Mouse (Mus musculus): ENCODE data around the gene Grhl3. TPM values are rescaled to one million over a fixed set of nuclear protein-coding genes. Genes with fewer than 3 reads are reported as not detected.

Gene Grhl3
- polyA plus RNA-seq, 1 experiment from 2014 or later = 3.7 TPM

GRCm38 (mm10) chr4:135545080-135545511, 28.3 kb downstream of the Grhl3 start:
- Histone ChIP-seq H3K4me2 (replicated peaks) (peak overlapping the region; percentile 36), H3K4me1 (peaks cover 44% of the 10 kb centered on the region), H3K36me3 (no peaks in the 10 kb centered on the region), H3K27ac (no peak overlapping the region), H3K9me3 (replicated peaks) (no peaks in the 10 kb centered on the region), H3K4me3 (no peak overlapping the region), H3K27me3 (no peaks in the 10 kb centered on the region; the same call in none of the 2 replicates), H3K9ac (no peak overlapping the region)
- 15% methylated on average over 8 of the region's 8 CpGs for WGBS
- no peak for ATAC-seq (ENCODE audit: low FRiP score)

- WGBS = 69% methylated on average over 2 of the region's 2 CpGs
- no peak for ATAC-seq (ENCODE audit: low FRiP score)
- H3K36me3 ChIP-seq = no peaks in the 10 kb centered on the region
- H3K9ac ChIP-seq = no peak overlapping the region
- H3K4me1 ChIP-seq = peaks cover 39% of the 10 kb centered on the region
- H3K27me3 ChIP-seq = no peaks in the 10 kb centered on the region; the same call in none of the 2 replicates
- no peaks in the 10 kb centered on the region for H3K9me3 ChIP-seq (replicated peaks)
- H3K27ac ChIP-seq = no peak overlapping the region
- no peak overlapping the region for H3K4me3 ChIP-seq
- H3K4me2 ChIP-seq (replicated peaks) = no peak overlapping the region
Observed at GRCm38 (mm10) chr4:135544284-135544683, 29.1 kb downstream of the Grhl3 start.

- no peak overlapping the region for H3K9ac ChIP-seq
- 62% methylated on average over 9 of the region's 9 CpGs for WGBS
- H3K4me3 ChIP-seq = no peak overlapping the region
- ATAC-seq (ENCODE audit: low FRiP score) = no peak
- no peak overlapping the region for H3K4me2 ChIP-seq (replicated peaks)
- no peaks in the 10 kb centered on the region for H3K9me3 ChIP-seq (replicated peaks)
- peaks cover 3% of the 10 kb centered on the region; the same call in 1 of the 2 replicates for H3K27me3 ChIP-seq
- no peaks in the 10 kb centered on the region for H3K36me3 ChIP-seq
- peaks cover 11% of the 10 kb centered on the region for H3K4me1 ChIP-seq
- no peak overlapping the region for H3K27ac ChIP-seq
Observed at GRCm38 (mm10) chr4:135540057-135540456, 33.4 kb downstream of the Grhl3 start.

GRCm38 (mm10) chr4:135539056-135539455, 34.4 kb downstream of the Grhl3 start:
- Histone ChIP-seq H3K4me2 (replicated peaks) (no peak overlapping the region), H3K4me1 (0 out of 2 replicates have a peak, but pooled peaks cover 2% of the 10 kb centered on the region), H3K27ac (no peak overlapping the region), H3K9me3 (replicated peaks) (no peaks in the 10 kb centered on the region), H3K36me3 (no peaks in the 10 kb centered on the region), H3K9ac (no peak overlapping the region), H3K27me3 (peaks cover 3% of the 10 kb centered on the region; the same call in 1 of the 2 replicates), H3K4me3 (no peak overlapping the region)
- WGBS = 83% methylated on average over 12 of the region's 12 CpGs
- ATAC-seq (ENCODE audit: low FRiP score) = no peak

- no peak overlapping the region for H3K27ac ChIP-seq
- H3K4me3 ChIP-seq = no peak overlapping the region
- peaks cover 3% of the 10 kb centered on the region; the same call in 1 of the 2 replicates for H3K27me3 ChIP-seq
- 100% methylated on average over 3 of the region's 3 CpGs for WGBS
- no peaks in the 10 kb centered on the region for H3K9me3 ChIP-seq (replicated peaks)
- H3K4me2 ChIP-seq (replicated peaks) = no peak overlapping the region
- no peaks in the 10 kb centered on the region for H3K36me3 ChIP-seq
- peaks cover 5% of the 10 kb centered on the region; the same call in 1 of the 2 replicates for H3K4me1 ChIP-seq
- no peak overlapping the region for H3K9ac ChIP-seq
- ATAC-seq (ENCODE audit: low FRiP score) = no peak
Observed at GRCm38 (mm10) chr4:135535021-135535420, 38.4 kb downstream of the Grhl3 start.

- Histone ChIP-seq H3K4me1 (peaks cover 5% of the 10 kb centered on the region; the same call in 1 of the 2 replicates), H3K9me3 (replicated peaks) (no peaks in the 10 kb centered on the region)
- WGBS = 70% methylated on average over 6 of the region's 6 CpGs
Observed at GRCm38 (mm10) chr4:135533001-135533400, 40.4 kb downstream of the Grhl3 start.

GRCm38 (mm10) chr4:135531771-135532613, 41.4 kb downstream of the Grhl3 start:
- WGBS = 51% methylated on average over 9 of the region's 9 CpGs
- Histone ChIP-seq H3K9me3 (replicated peaks) (no peaks in the 10 kb centered on the region), H3K4me1 (peaks cover 8% of the 10 kb centered on the region), H3K4me3 (no peak overlapping the region), H3K4me2 (replicated peaks) (no peak overlapping the region), H3K36me3 (no peaks in the 10 kb centered on the region), H3K9ac (no peak overlapping the region; the same call in 1 of the 2 replicates), H3K27me3 (peaks cover 7% of the 10 kb centered on the region; the same call in 1 of the 2 replicates), H3K27ac (no peak overlapping the region)
- no peak for ATAC-seq (ENCODE audit: low FRiP score)

More at GRCm38 (mm10) chr4:135533001-135533400, 40.4 kb downstream of the Grhl3 start:
- no peak overlapping the region for H3K27ac ChIP-seq
- H3K4me3 ChIP-seq = no peak overlapping the region
- no peak for ATAC-seq (ENCODE audit: low FRiP score)
- H3K36me3 ChIP-seq = no peaks in the 10 kb centered on the region
- peaks cover 4% of the 10 kb centered on the region; the same call in 1 of the 2 replicates for H3K27me3 ChIP-seq
- H3K9ac ChIP-seq = no peak overlapping the region
- H3K4me2 ChIP-seq (replicated peaks) = no peak overlapping the region

GRCm38 (mm10) chr4:135531236-135531635, 42.2 kb downstream of the Grhl3 start:
- WGBS = 86% methylated on average over 9 of the region's 9 CpGs
- no peak for ATAC-seq (ENCODE audit: low FRiP score)
- Histone ChIP-seq H3K4me3 (no peak overlapping the region), H3K9ac (no peak overlapping the region), H3K27me3 (0 out of 2 replicates have a peak, but pooled peaks cover 4% of the 10 kb centered on the region), H3K9me3 (replicated peaks) (no peaks in the 10 kb centered on the region), H3K36me3 (no peaks in the 10 kb centered on the region), H3K4me2 (replicated peaks) (no peak overlapping the region), H3K27ac (no peak overlapping the region), H3K4me1 (peaks cover 14% of the 10 kb centered on the region)

- H3K9me3 ChIP-seq (replicated peaks) = no peaks in the 10 kb centered on the region
- no peaks in the 10 kb centered on the region for H3K36me3 ChIP-seq
- H3K9ac ChIP-seq = no peak overlapping the region
- H3K27ac ChIP-seq = no peak overlapping the region
- H3K4me1 ChIP-seq = peaks cover 23% of the 10 kb centered on the region
- no peak overlapping the region for H3K4me2 ChIP-seq (replicated peaks)
- 0 out of 2 replicates have a peak, but pooled peaks cover 10% of the 10 kb centered on the region for H3K27me3 ChIP-seq
- WGBS = 57% methylated on average over 2 of the region's 2 CpGs
- no peak for ATAC-seq (ENCODE audit: low FRiP score)
- H3K4me3 ChIP-seq = no peak overlapping the region
Observed at GRCm38 (mm10) chr4:135530270-135530669, 43.2 kb downstream of the Grhl3 start.

- H3K4me2 ChIP-seq (replicated peaks) = peak overlapping the region; percentile 24; the same call in 1 of the 2 replicates
Observed at GRCm38 (mm10) chr4:135526039-135526710, 47.3 kb downstream of the Grhl3 start.

GRCm38 (mm10) chr4:135525057-135525456, 48.4 kb downstream of the Grhl3 start:
- no peak overlapping the region for H3K4me3 ChIP-seq
- no peaks in the 10 kb centered on the region for H3K36me3 ChIP-seq
- H3K27ac ChIP-seq = no peak overlapping the region
- H3K4me1 ChIP-seq = peaks cover 30% of the 10 kb centered on the region
- 0 out of 2 replicates have a peak, but pooled peaks cover 13% of the 10 kb centered on the region for H3K27me3 ChIP-seq
- no peak overlapping the region for H3K9ac ChIP-seq
- no peak overlapping the region for H3K4me2 ChIP-seq (replicated peaks)
- no peak for ATAC-seq (ENCODE audit: low FRiP score)
- H3K9me3 ChIP-seq (replicated peaks) = no peaks in the 10 kb centered on the region
- WGBS = 71% methylated on average over 12 of the region's 12 CpGs

More at GRCm38 (mm10) chr4:135526039-135526710, 47.3 kb downstream of the Grhl3 start:
- Histone ChIP-seq H3K27ac (peak overlapping the region; percentile 1; the same call in 1 of the 2 replicates), H3K36me3 (no peaks in the 10 kb centered on the region), H3K4me1 (peaks cover 30% of the 10 kb centered on the region), H3K9ac (no peak overlapping the region; the same call in 1 of the 2 replicates), H3K27me3 (0 out of 2 replicates have a peak, but pooled peaks cover 13% of the 10 kb centered on the region), H3K4me3 (no peak overlapping the region), H3K9me3 (replicated peaks) (no peaks in the 10 kb centered on the region)
- peak; percentile 88 for ATAC-seq (ENCODE audit: low FRiP score)
- 10% methylated on average over 14 of the region's 14 CpGs for whole genome bisulfite sequencing

- Histone ChIP-seq H3K4me1 (peaks cover 30% of the 10 kb centered on the region), H3K9ac (no peak overlapping the region), H3K27ac (no peak overlapping the region), H3K27me3 (0 out of 2 replicates have a peak, but pooled peaks cover 13% of the 10 kb centered on the region), H3K9me3 (replicated peaks) (no peaks in the 10 kb centered on the region), H3K4me3 (no peak overlapping the region), H3K4me2 (replicated peaks) (no peak overlapping the region), H3K36me3 (no peaks in the 10 kb centered on the region)
- 4% methylated on average over 6 of the region's 7 CpGs for WGBS
- ATAC-seq (ENCODE audit: low FRiP score) = no peak
Observed at GRCm38 (mm10) chr4:135523939-135524338, 49.5 kb downstream of the Grhl3 start.

All from hindbrain, embryonic 12.5 days (tissue).